Mouse (Mus musculus) urinary bladder, postnatal 4 days (tissue): ENCODE measurements at regions not wholly inside any gene's neighbourhood (a gene's known extent, or its start where the extent isn't known, plus 50 kb on each side); places are given as distances from the start of the nearest gene placed in this dataset.

ENCODE experiments used
- DNase-seq, 2 experiments: peaks; one replicate each; pipeline ENCODE4 v3.0.0; 2021 to 2022; ENCODE audit warnings: low spot score in 2 of 2

DNA sequence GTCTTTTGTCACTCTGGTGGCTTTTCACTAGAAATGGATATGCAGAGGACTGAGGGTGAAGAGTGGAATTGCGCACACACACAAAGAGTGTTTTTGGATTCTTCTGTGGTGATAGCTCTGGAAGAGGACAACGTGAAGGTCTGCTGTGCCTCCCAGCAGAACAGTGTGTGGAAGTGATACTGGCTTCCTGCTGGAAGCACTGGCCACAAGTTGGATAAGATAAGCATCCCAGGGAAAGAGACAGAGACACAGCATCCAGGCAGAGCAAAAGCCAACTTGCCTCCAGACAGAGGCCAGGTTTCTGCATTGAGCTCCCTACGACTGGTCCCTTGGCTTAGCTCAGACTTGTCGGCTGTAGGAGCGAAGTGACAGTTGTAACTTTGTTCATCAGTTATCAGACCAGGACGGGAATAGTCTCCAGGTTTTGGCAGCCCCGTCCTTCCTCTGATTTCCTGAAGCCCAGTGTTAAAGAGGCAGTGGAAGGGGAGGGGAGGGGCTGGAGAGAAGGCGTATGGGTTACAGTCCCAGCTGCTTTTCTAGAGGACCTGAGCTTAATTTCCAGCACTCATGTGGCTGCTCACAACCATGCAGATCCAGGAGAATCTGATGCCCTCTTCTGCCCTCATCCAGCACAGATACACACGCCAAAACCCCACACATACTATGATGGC, 89.2 kb downstream of the Tmem170b start:
- no peak for DNase-seq

DNA sequence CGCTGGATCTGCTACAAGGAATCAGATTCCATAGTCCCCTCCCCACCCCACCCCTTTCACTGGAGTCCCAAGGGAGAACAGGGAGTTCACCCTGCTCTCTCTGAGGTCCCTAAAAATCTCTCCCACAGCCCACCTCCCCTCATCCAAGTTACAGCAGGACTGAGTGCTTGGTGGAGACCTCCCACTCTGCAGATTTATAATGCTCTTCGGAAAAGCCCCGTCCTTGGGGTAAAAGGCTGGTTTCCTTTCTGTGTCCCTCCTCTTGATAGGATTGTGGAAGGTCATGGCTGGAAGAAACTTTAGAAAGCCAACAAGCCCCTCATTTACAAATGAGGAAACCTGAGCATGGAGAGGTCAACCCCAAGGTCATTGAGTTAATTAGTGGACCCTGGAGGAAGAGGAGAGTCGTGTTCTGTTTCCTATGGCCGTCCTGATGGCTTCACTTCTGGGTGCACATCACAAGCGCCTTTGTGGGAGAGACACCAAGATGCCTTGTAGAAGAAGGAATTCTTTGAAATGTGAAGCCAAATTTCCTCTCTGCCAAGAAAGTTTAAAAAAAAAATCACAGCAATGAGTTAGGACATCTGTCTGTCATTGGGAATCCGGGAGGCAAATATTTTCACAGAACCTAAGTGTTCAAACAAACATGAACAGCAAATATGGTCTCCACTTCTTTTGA, 91.2 kb downstream of the Tmem170b start:
- no peak for DNase-seq

DNA sequence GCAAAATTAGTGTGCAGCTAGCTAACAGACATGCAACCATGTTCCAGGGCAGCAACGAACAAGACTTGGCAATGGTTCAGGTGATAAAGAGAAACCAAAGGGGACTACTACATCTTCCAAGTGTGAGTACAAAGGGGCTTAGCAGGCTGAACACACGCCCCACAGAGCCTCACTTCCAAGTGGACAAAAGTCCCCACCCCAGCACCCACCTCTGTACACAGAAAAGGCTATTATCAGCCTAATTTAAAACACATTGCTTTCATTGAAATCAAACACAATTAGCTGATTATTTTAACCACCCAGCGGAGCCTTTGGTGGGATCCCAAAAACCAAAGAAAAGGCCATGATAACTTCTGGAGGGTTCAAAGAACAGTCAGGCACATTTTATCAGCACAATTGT, 95.6 kb downstream of the Tmem170b start:
- no peak for DNase-seq

GRCm38 (mm10) chr13:41701829-41702231, 96.1 kb downstream of the Tmem170b start:
- no peak for DNase-seq

DNA sequence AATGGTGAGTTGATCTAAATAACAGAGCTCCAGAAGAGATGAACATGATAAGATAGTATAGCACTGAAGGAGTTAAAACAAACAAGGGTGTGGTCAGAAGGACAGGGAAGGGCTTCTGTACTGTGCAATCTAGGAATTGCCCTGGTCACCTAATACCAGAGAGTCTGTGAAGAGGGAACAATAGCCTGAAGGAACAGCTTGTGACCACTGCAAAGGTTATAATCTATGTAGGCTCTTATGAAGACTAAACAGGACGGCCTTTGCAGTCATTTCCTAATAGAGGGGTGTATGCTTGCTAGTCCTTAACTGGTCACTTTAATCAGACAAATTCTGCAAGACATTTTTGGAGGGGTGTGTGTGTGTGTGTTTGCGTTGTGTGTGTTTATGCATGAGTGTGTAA, 97.5 kb downstream of the Tmem170b start:
- DNase-seq = no peak

- no peak for DNase-seq
Measured at GRCm38 (mm10) chr13:41703618-41704017, 97.9 kb downstream of the Tmem170b start.

DNA sequence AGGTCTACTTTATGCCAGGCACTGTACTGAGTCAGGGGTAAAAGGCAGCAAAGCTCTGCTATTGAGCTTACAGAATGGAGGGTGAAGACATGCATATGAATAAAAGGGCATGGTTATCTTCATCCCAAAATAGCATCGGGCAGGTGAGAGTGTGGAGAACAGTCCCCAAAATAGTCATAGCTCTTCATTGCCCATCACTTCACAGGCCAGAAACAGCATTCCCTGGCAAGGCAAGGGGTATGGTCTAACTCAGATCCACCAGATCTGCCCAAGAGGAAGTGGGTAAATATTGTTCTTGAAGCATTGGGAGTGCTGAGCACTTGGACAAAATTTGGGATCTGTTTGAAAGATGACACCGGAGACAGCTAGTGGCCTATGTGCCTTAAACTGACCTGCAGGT, 99.1 kb downstream of the Tmem170b start:
- no peak for DNase-seq

GRCm38 (mm10) chr13:41705636-41706035, 99.9 kb downstream of the Tmem170b start:
- DNase-seq = no peak

- DNase-seq = no peak
Measured at GRCm38 (mm10) chr13:41707811-41708210, 102.1 kb downstream of the Tmem170b start.

GRCm38 (mm10) chr13:41709071-41709470, 103.4 kb downstream of the Tmem170b start:
- no peak for DNase-seq

DNA sequence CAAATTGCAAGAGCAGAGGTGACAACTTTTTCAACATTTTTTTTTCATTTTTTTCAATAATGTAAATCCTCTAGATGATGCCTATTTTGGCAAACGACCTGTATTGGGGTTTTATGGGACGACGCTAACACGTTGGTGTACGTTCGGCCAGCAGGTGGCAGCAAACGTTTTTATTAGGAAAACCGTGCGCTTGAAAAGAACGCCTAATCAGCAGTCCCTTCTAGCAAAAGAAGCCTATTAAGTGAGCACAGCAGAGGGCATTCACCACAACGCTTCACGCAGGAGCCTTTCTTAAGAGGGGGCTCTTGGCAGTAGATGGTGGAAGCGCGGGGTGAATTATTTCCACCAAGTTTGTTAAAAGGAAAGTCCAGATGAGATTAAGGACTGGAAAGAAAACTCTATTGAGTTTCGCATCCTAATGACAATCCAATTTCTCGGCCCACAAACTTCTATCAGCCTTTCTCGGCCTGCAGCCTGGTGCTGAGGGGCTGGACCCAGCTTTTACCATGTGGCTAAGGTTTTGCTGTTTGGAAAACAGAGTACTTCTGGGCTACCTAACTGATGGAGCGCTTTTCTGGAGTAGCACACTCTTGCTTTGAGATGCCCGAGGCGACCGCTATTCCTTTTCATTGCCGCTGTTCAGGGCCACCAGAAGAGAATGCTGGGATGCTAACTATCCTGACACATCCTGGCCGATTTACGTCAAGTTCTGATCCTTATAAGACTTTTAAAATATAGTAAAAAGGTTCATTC, 103.9 kb downstream of the Tmem170b start:
- DNase-seq = peak; percentile 69 to 91

- DNase-seq = no peak
Measured at GRCm38 (mm10) chr13:41712616-41713015, 106.9 kb downstream of the Tmem170b start.
